Comparison of ENCODE assay signal across 19 mouse cellular contexts in the genomic region with DNA sequence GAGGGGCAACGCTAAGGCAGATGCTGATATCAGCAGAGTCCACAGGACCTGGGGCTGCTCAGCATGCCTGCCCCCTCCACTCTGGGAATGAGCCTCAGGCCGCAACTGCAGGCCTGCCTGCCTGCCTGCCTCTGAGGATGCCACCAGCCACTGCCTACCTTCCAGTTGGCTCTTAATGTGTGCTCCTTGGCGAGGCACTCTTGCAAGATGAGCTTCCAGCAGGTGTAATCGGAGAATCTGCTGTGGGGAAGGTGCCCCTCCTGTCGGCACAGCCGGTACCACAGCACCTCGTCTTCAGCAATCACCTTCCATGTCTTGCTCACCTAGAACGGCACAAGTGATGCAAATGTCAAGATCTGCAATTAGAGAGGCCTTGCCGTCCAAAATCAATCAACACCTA. TPM values are rescaled to one million over a fixed set of nuclear protein-coding genes. Genes with fewer than 3 reads are reported as not detected.
DNase-seq lines count a peak whose midpoint lies in the region; ATAC-seq and TF ChIP-seq lines count a peak whose summit lies in the region.
"Had no signal": no experiment of that assay in that cellular context is flagged by ENCODE, and none has a peak within 500 bp of the region (broad histone marks: within the 10 kb centered on the region; RNA-seq: fewer than 3 reads in every experiment).

No protein-coding gene starts in this region.

- H3K9me3 ChIP-seq in heart, embryonic 12.5 days (replicated peaks), result no peaks in the 10 kb centered on the region
- H3K9me3 ChIP-seq: embryonic facial prominence, embryonic 15.5 days had no signal

- H3K4me3 ChIP-seq in cerebellum, adult 2 months (replicated peaks; ENCODE audit: insufficient read depth, low read depth, low read length), result no peak overlapping the region
- H3K4me3 ChIP-seq in heart, embryonic 12.5 days, result no peak overlapping the region
- no peak overlapping the region for H3K4me3 ChIP-seq in layer of hippocampus, adult 2 months
- H3K4me3 ChIP-seq: embryonic facial prominence, embryonic 15.5 days had no signal

- peak overlapping the region; percentile 23; the same call in 1 of the 2 replicates for H3K9ac ChIP-seq in heart, embryonic 12.5 days
- H3K9ac ChIP-seq: embryonic facial prominence, embryonic 15.5 days; hindbrain, embryonic 14.5 days had no signal

- no peak for TF ChIP-seq POLR2A in cerebellum, adult 2 months (IDR thresholded peaks at IDR 0.05; ENCODE audit: borderline replicate concordance, insufficient read depth, low read length)

- 0 out of 2 replicates have a peak overlapping the region, but pooled peaks have one; percentile 6 for H3K4me2 ChIP-seq in heart, embryonic 12.5 days
- H3K4me2 ChIP-seq: embryonic facial prominence, embryonic 15.5 days; hindbrain, embryonic 14.5 days had no signal

- peaks cover 40% of the 10 kb centered on the region for H3K36me3 ChIP-seq in heart, embryonic 12.5 days

- TF ChIP-seq CTCF in cerebellum, adult 2 months (IDR thresholded peaks at IDR 0.05; ENCODE audit: borderline replicate concordance, insufficient read depth, low read depth, low read length), result peak; percentile 18; the same call in 1 of the 2 replicates
- no peak for TF ChIP-seq CTCF in layer of hippocampus, adult 2 months (conservative IDR thresholded peaks at IDR 0.05)

- WGBS in cerebellum, adult 2 months, result 33% methylated on average over 9 of the region's 9 CpGs
- 46% methylated on average over 9 of the region's 9 CpGs for WGBS in heart, embryonic 12.5 days

- H3K27me3 ChIP-seq in cerebellum, adult 2 months (ENCODE audit: control insufficient read depth, insufficient read depth, low read length), result no peaks in the 10 kb centered on the region
- no peaks in the 10 kb centered on the region for H3K27me3 ChIP-seq in heart, embryonic 12.5 days (replicated peaks)
- H3K27me3 ChIP-seq: embryonic facial prominence, embryonic 15.5 days had no signal

- peak overlapping the region; percentile 57 for H3K27ac ChIP-seq in cerebellum, adult 2 months (ENCODE audit: insufficient read depth, low read length)
- H3K27ac ChIP-seq in heart, embryonic 12.5 days (ENCODE audit: poor library complexity, severe bottlenecking), result peak overlapping the region; percentile 61
- peak overlapping the region; percentile 43; the same call in 1 of the 2 replicates for H3K27ac ChIP-seq in layer of hippocampus, adult 2 months
- H3K27ac ChIP-seq: embryonic facial prominence, embryonic 15.5 days; hindbrain, embryonic 14.5 days; stomach, postnatal 0 days had no signal

- H3K4me1 ChIP-seq in cerebellum, adult 2 months (ENCODE audit: control insufficient read depth, insufficient read depth, low read length), result peaks cover 54% of the 10 kb centered on the region
- H3K4me1 ChIP-seq in heart, embryonic 12.5 days (replicated peaks), result peaks cover 63% of the 10 kb centered on the region

- no peak for ATAC-seq in heart, embryonic 12.5 days (ENCODE audit: insufficient number of reproducible peaks, low FRiP score)

- peak in 1 of 2 experiments; percentile 44 for DNase-seq in cerebellum, adult 2 months
- no peak for DNase-seq in cerebellum, adult 9-10 months
- DNase-seq in heart, adult 8-10 months (ENCODE audit: low spot score), result no peak
- no peak for DNase-seq in layer of hippocampus, adult 2 months (ENCODE audit: low spot score in 2 of 2)
- DNase-seq in layer of hippocampus, adult 11-12 months (ENCODE audit: low spot score), result no peak
- DNase-seq in skeletal muscle tissue, adult 2 months (ENCODE audit: low read depth, low spot score), result peak; percentile 65
- no peak for DNase-seq in left cerebral cortex, adult 9 months (ENCODE audit: low spot score in 2 of 2)
- DNase-seq: embryo, embryonic 11 days; kidney, postnatal 10 days; liver; lung, adult 18-20 months; right cerebral cortex, postnatal 25 days; thymus, postnatal 14 days had no signal

RNA-seq across cellular contexts. Expression of a gene that starts 26.6 kb away (rescaled TPM):
- 42.8 and 46.2 TPM in 2 replicates for polyA plus RNA-seq in cerebellum, adult 2 months (2012; rRNA removed)
- polyA plus RNA-seq in heart, embryonic 12.5 days (2016; fragmentation: Nextera tagmentation; extraction: Ambion mirVana), result 36.6 and 38.9 TPM in 2 replicates
- 10 to 100 TPM; 34.9 to 37.7 (median 36.6) TPM for total RNA-seq in heart, adult 8-10 months (2022)
- 10 to 100 TPM; 33.0 to 36.4 TPM for total RNA-seq in layer of hippocampus, adult 2 months (2021)

RNA-seq across cellular contexts. Expression of a gene that starts 35.8 kb away (rescaled TPM):
- 3.3 and 3.4 TPM in 2 replicates for polyA plus RNA-seq in cerebellum, adult 2 months (2012; rRNA removed)
- 0.09 TPM in 1 of 2 replicates, not detected in the other for polyA plus RNA-seq in heart, embryonic 12.5 days (2016; fragmentation: Nextera tagmentation; extraction: Ambion mirVana)
- total RNA-seq in heart, adult 8-10 months (2022), result under 1 TPM; 0.23 to 0.46 (median 0.36) TPM
- total RNA-seq in layer of hippocampus, adult 2 months (2021), result 10 to 100 TPM; 35.1 to 38.4 TPM
- total RNA-seq: granulocyte monocyte progenitor cell, adult 5-6 weeks; MEL had no signal

Comparison
In these comparisons a context has a peak if more than half of its experiments do, and no peak if none do; other contexts are left out.
1. RNA of a gene that starts 35.8 kb away (total RNA-seq): 35.1 to 38.4 TPM in layer of hippocampus, adult 2 months; 0.23 to 0.46 TPM in heart, adult 8-10 months; every median in the first group is over 10 times any median in the second.
2. Peak in every context shown above with its lines, with median percentiles within 50 percentile points of each other: H3K27ac ChIP-seq.